Comparison of ENCODE assay signal across 9 mouse cellular contexts in genomic region chr3:18625395-18626328, GRCm38 (mm10).
DNase-seq lines count a peak whose midpoint lies in the region; ATAC-seq and TF ChIP-seq lines count a peak whose summit lies in the region.
"Had no signal": no experiment of that assay in that cellular context is flagged by ENCODE, and none has a peak within 500 bp of the region (broad histone marks: within the 10 kb centered on the region; RNA-seq: fewer than 3 reads in every experiment).

No protein-coding gene starts in this region.

- ATAC-seq in heart, embryonic 15.5 days (replicated peaks; ENCODE audit: insufficient number of reproducible peaks, insufficient read depth, low FRiP score, low read depth): 0 out of 2 replicates have a peak, but pooled peaks have one; percentile 20
- ATAC-seq in liver, postnatal 0 days: peak; percentile 44; the same call in 1 of the 2 replicates

- no peaks in the 10 kb centered on the region for H3K9me3 ChIP-seq in heart, embryonic 10.5 days
- H3K9me3 ChIP-seq in heart, embryonic 15.5 days (replicated peaks): no peaks in the 10 kb centered on the region
- no peaks in the 10 kb centered on the region for H3K9me3 ChIP-seq in liver, postnatal 0 days (ENCODE audit: low read length)

- H3K9ac ChIP-seq in heart, embryonic 15.5 days: peak overlapping the region; percentile 47
- H3K9ac ChIP-seq in liver, postnatal 0 days (replicated peaks): no peak overlapping the region

- no peak for TF ChIP-seq EP300 in liver, postnatal 0 days (IDR thresholded peaks at IDR 0.05; ENCODE audit: low read depth)

- peak overlapping the region; percentile 58 for H3K4me3 ChIP-seq in heart, embryonic 10.5 days
- H3K4me3 ChIP-seq in heart, embryonic 15.5 days: peak overlapping the region; percentile 48
- H3K4me3 ChIP-seq in liver, postnatal 0 days (ENCODE audit: low read depth, low read length): peak overlapping the region; percentile 33

- 3% methylated on average over 32 of the region's 32 CpGs for WGBS in heart, embryonic 10.5 days
- WGBS in heart, embryonic 15.5 days: 5% methylated on average over 32 of the region's 32 CpGs
- WGBS in liver, postnatal 0 days (ENCODE audit: insufficient replicate concordance): 7% methylated on average over 32 of the region's 32 CpGs

- no peaks in the 10 kb centered on the region; the same call in 1 of the 2 replicates for H3K27me3 ChIP-seq in heart, embryonic 10.5 days (ENCODE audit: insufficient read depth, poor library complexity, severe bottlenecking)
- H3K27me3 ChIP-seq in heart, embryonic 15.5 days: no peaks in the 10 kb centered on the region
- no peaks in the 10 kb centered on the region for H3K27me3 ChIP-seq in liver, postnatal 0 days (ENCODE audit: insufficient read depth, low read length)
- H3K27me3 ChIP-seq: CH12.LX had no signal

- H3K27ac ChIP-seq in heart, embryonic 10.5 days: peak overlapping the region; percentile 80
- H3K27ac ChIP-seq in heart, embryonic 15.5 days: peak overlapping the region; percentile 85
- H3K27ac ChIP-seq in liver, postnatal 0 days (ENCODE audit: low read depth): 0 out of 2 replicates have a peak overlapping the region, but pooled peaks have one; percentile 45

- peaks cover 9% of the 10 kb centered on the region for H3K4me1 ChIP-seq in heart, embryonic 10.5 days
- H3K4me1 ChIP-seq in heart, embryonic 15.5 days (replicated peaks): peaks cover 20% of the 10 kb centered on the region
- H3K4me1 ChIP-seq in liver, postnatal 0 days (ENCODE audit: insufficient read depth): 0 out of 2 replicates have a peak, but pooled peaks cover 11% of the 10 kb centered on the region

- no peak for DNase-seq in heart, embryonic 10.5 days (ENCODE audit: low spot score)
- no peak for DNase-seq in heart, adult 8-10 months (ENCODE audit: low spot score)
- peak; percentile 87 for DNase-seq in cerebellum, postnatal 25 days
- DNase-seq in kidney, postnatal 14 days: peak; percentile 57
- DNase-seq in liver, postnatal 0 days: no peak
- DNase-seq in retina, embryonic 14.5 days (ENCODE audit: low spot score): peak; percentile 79
- DNase-seq in c-Kit-positive CD71-positive TER-119-positive erythroid progenitor cells, embryonic 14.5 days (ENCODE audit: low spot score): no peak

- H3K4me2 ChIP-seq in heart, embryonic 15.5 days: peak overlapping the region; percentile 67
- H3K4me2 ChIP-seq in liver, postnatal 0 days (ENCODE audit: low read depth, low read length): peak overlapping the region; percentile 64

- H3K36me3 ChIP-seq in heart, embryonic 10.5 days: no peaks in the 10 kb centered on the region
- H3K36me3 ChIP-seq in heart, embryonic 15.5 days: no peaks in the 10 kb centered on the region
- no peaks in the 10 kb centered on the region for H3K36me3 ChIP-seq in liver, postnatal 0 days (replicated peaks; ENCODE audit: insufficient read depth, low read length)

- TF ChIP-seq CTCF in liver, postnatal 0 days (IDR thresholded peaks at IDR 0.05; ENCODE audit: low read depth): no peak

Comparison
In these comparisons a context has a peak if more than half of its experiments do, and no peak if none do; other contexts are left out.
1. DNase-seq: peak in cerebellum, postnatal 25 days (2 of 2), kidney, postnatal 14 days (single experiment) and retina, embryonic 14.5 days (single experiment); none in heart, embryonic 10.5 days (single experiment), heart, adult 8-10 months (single experiment), liver, postnatal 0 days (single experiment) and c-Kit-positive CD71-positive TER-119-positive erythroid progenitor cells, embryonic 14.5 days (single experiment).
2. Peak in every context shown above with its lines, with median percentiles within 50 percentile points of each other: H3K27ac ChIP-seq and H3K4me3 ChIP-seq.